Mouse (Mus musculus): ENCODE results near the gene Nfkb2. TPM values are rescaled to one million over a fixed set of nuclear protein-coding genes. Genes with fewer than 3 reads are reported as not detected.

Gene Nfkb2
- polyA plus RNA-seq (2014; fragmentation: Nextera tagmentation; extraction: Ambion mirVana) = 6.3 and 8.9 TPM in 2 replicates

DNA sequence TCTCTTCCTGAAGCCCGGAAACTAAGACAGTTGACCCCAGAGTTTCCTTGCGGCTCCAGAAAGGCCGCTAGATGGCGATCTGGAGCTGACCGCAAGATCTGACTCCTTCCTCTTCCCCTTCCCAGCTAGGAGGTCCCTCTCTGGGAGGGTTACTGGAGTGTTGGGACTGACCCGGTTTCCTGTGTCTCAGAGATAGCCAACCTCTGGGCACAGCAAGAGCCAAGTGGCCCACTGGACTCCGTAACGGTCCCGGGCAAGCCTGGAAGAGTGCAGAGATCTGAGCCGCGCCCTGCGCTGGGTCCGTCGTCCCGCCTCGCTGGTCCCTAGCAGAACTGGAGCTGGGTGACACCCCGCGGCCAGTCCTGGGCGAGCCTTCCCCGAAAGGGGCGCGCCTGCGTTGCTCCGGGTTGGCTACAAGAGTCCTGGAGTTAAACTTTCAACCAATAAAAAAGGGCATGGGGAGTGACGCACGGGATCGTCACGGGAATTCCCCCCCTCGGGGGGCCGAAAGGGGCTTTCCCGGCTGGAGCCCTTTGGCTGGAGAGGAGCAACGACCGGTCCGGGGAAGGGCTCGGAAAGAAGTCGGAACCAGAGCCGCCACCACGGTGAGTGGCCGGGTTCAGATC lies at the start of gene Nfkb2:
Nfkb2 (plus strand) TSS at position 105 of the 626 bp plus-strand sequence.
- H3K9ac ChIP-seq (ENCODE audit: low read depth, low read length) = peak within 1 kb of the TSS; percentile 63
- peak within 1 kb of the TSS; percentile 98 for H3K4me2 ChIP-seq (replicated peaks; ENCODE audit: low read depth, low read length)
- peaks cover 14% of the 10 kb centered on the region for H3K4me1 ChIP-seq (ENCODE audit: control insufficient read depth, insufficient read depth, low read length)
- peak; percentile 89 for ATAC-seq (ENCODE audit: low FRiP score, low TSS enrichment)
- no peaks in the 10 kb centered on the region; the same call in 1 of the 2 replicates for H3K36me3 ChIP-seq (ENCODE audit: control insufficient read depth, insufficient read depth, low read length)
- H3K27ac ChIP-seq (ENCODE audit: low read depth, low read length) = peak within 1 kb of the TSS; percentile 82
- WGBS = under 1% methylated on average over 39 of the region's 39 CpGs
- H3K4me3 ChIP-seq (ENCODE audit: low read length) = peak within 1 kb of the TSS; percentile 73
- H3K9me3 ChIP-seq (ENCODE audit: control insufficient read depth, low read length) = no peaks in the 10 kb centered on the region
- peaks cover 8% of the 10 kb centered on the region for H3K27me3 ChIP-seq (ENCODE audit: control insufficient read depth, insufficient read depth, low read length)

DNA sequence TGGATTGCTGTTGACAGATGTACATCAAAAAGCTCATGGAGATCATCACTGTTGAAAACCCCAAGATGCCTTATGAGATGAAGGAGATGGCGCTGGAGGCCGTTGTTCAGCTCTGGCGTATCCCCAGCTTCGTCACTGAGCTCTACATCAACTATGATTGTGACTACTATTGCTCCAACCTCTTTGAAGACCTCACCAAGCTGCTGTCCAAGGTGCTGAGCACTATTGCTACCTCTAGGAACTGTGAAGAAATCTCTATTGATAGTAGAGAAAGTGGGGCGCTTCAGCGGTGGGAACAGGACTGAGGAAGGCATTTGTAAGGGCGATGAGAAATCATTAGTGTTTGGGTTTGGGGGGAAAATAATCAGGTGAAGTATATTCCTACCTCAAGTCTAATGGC lies 39.4 kb upstream of the Nfkb2 start:
- Histone ChIP-seq H3K27me3 (ENCODE audit: control insufficient read depth, insufficient read depth, low read length) (no peaks in the 10 kb centered on the region), H3K36me3 (ENCODE audit: control insufficient read depth, insufficient read depth, low read length) (peaks cover 96% of the 10 kb centered on the region), H3K4me1 (ENCODE audit: control insufficient read depth, insufficient read depth, low read length) (no peaks in the 10 kb centered on the region), H3K4me3 (ENCODE audit: low read length) (no peak overlapping the region), H3K9ac (ENCODE audit: low read depth, low read length) (no peak overlapping the region), H3K4me2 (replicated peaks; ENCODE audit: low read depth, low read length) (no peak overlapping the region), H3K27ac (ENCODE audit: low read depth, low read length) (no peak overlapping the region), H3K9me3 (ENCODE audit: control insufficient read depth, low read length) (no peaks in the 10 kb centered on the region)
- no peak for ATAC-seq (ENCODE audit: low FRiP score, low TSS enrichment)
- WGBS = 93% methylated on average over 7 of the region's 7 CpGs

DNA sequence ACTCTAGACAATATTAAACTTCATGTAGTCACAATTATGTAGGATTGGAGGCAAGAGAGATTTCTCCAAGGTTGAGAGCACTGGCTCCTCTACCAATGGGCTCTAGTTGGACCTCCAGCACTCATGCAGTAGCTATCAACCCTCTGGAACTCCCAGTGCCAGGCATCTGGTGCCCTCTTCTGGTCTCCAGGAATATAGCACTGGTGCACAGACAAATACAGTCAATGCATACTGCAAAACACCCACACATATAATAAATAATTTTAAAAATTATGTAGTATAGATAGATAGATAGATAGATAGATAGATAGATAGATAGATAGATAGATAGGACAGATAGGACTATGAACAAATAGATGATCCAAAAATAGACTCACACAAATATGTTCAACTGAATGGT lies 28.8 kb upstream of the Nfkb2 start:
- Histone ChIP-seq H3K27ac (ENCODE audit: low read depth, low read length) (no peak overlapping the region), H3K36me3 (ENCODE audit: control insufficient read depth, insufficient read depth, low read length) (peaks cover 63% of the 10 kb centered on the region), H3K9ac (ENCODE audit: low read depth, low read length) (no peak overlapping the region), H3K9me3 (ENCODE audit: control insufficient read depth, low read length) (no peaks in the 10 kb centered on the region), H3K4me2 (replicated peaks; ENCODE audit: low read depth, low read length) (no peak overlapping the region), H3K4me3 (ENCODE audit: low read length) (no peak overlapping the region), H3K27me3 (ENCODE audit: control insufficient read depth, insufficient read depth, low read length) (no peaks in the 10 kb centered on the region), H3K4me1 (ENCODE audit: control insufficient read depth, insufficient read depth, low read length) (no peaks in the 10 kb centered on the region)
- no peak for ATAC-seq (ENCODE audit: low FRiP score, low TSS enrichment)

DNA sequence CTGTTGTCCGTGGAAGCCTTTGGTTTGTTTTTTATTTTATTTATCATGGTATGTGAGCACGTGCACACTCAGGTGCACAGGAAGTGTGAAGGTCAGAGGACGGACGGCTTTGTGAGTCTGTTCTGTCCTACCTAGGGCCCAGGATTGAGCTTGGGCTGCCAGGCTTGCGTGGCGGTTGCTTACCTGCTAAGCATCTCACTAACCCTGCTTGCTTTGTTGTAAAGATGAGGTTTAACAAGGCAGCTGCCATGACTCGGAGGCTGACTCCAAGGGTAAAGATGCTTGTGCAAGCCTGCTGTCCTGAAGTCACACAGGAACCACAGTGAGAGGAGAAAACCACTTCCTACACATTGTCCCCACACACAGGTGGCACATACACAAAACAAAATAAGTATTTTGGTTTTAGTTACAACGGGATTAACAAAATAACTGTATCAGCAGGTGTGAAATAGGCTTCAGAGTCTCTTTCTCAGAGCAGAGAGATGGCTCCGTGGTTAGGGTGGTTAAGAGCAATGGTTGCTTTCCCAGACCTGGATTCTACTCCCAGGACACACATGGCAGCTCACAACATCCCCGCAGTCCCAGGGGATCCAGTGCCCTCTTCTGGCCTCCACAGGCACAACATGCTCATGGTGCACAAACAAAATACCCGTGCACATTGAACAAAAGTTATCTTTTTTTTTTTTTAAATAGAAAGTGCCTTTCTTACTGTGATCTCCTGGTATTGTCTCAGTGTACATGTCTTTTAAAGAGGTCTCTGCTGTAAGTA lies 21.9 kb upstream of the Nfkb2 start:
- Histone ChIP-seq H3K4me2 (replicated peaks; ENCODE audit: low read depth, low read length) (no peak overlapping the region), H3K27ac (ENCODE audit: low read depth, low read length) (no peak overlapping the region)

DNA sequence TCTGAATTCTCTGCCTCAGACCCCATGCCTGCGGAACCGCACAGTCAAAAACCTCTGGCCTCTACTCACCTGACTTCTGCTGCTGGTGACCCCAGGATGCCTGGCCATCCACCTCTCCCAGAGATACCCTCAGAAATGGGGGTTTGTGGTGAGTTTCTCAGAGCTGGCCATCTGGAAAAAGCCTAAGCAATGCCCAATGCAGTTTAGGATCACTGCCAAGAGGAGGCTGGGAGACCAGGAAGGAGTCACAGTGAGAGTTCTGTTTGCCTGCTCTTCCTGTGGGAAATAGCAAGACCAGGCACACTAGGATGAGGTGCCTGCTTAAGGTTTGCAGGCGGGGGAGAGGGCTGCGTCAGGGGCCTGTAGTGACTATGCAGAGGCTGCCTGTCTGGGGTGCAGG lies 19.4 kb upstream of the Nfkb2 start:
- Histone ChIP-seq H3K9ac (ENCODE audit: low read depth, low read length) (no peak overlapping the region), H3K27me3 (ENCODE audit: control insufficient read depth, insufficient read depth, low read length) (no peaks in the 10 kb centered on the region), H3K4me3 (ENCODE audit: low read length) (no peak overlapping the region), H3K36me3 (ENCODE audit: control insufficient read depth, insufficient read depth, low read length) (peaks cover 66% of the 10 kb centered on the region), H3K27ac (ENCODE audit: low read depth, low read length) (no peak overlapping the region), H3K4me1 (ENCODE audit: control insufficient read depth, insufficient read depth, low read length) (no peaks in the 10 kb centered on the region), H3K9me3 (ENCODE audit: control insufficient read depth, low read length) (no peaks in the 10 kb centered on the region), H3K4me2 (replicated peaks; ENCODE audit: low read depth, low read length) (no peak overlapping the region)
- ATAC-seq (ENCODE audit: low FRiP score, low TSS enrichment) = no peak
- 97% methylated on average over 4 of the region's 4 CpGs for WGBS

More for the DNA sequence above, 21.9 kb upstream of the Nfkb2 start:
- Histone ChIP-seq H3K9me3 (ENCODE audit: control insufficient read depth, low read length) (no peaks in the 10 kb centered on the region), H3K4me1 (ENCODE audit: control insufficient read depth, insufficient read depth, low read length) (no peaks in the 10 kb centered on the region), H3K36me3 (ENCODE audit: control insufficient read depth, insufficient read depth, low read length) (peaks cover 82% of the 10 kb centered on the region), H3K9ac (ENCODE audit: low read depth, low read length) (no peak overlapping the region), H3K27me3 (ENCODE audit: control insufficient read depth, insufficient read depth, low read length) (no peaks in the 10 kb centered on the region), H3K4me3 (ENCODE audit: low read length) (no peak overlapping the region)
- WGBS = 90% methylated on average over 11 of the region's 11 CpGs
- no peak for ATAC-seq (ENCODE audit: low FRiP score, low TSS enrichment)

DNA sequence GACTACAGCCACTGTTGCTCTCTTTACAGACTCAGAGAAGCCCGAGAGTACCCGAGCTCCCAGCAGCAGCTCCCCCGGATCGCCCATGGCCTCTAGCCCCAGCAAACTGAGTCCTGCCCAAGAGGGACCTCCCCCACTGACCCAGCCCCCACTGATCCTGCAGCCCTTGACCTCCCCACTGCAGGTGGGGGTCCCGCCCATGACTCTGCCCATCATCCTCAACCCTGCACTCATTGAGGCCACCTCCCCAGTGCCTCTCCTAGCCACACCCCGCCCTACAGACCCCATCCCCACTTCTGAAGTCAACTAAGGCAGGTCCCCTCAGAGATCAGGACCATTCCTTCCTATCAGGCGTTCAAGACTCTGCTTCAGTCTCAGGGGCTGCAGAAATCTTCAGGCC lies 18.5 kb upstream of the Nfkb2 start:
- WGBS = 73% methylated on average over 7 of the region's 7 CpGs
- H3K4me3 ChIP-seq (ENCODE audit: low read length) = no peak overlapping the region
- H3K4me2 ChIP-seq (replicated peaks; ENCODE audit: low read depth, low read length) = no peak overlapping the region
- H3K9ac ChIP-seq (ENCODE audit: low read depth, low read length) = no peak overlapping the region
- no peaks in the 10 kb centered on the region for H3K4me1 ChIP-seq (ENCODE audit: control insufficient read depth, insufficient read depth, low read length)
- H3K9me3 ChIP-seq (ENCODE audit: control insufficient read depth, low read length) = no peaks in the 10 kb centered on the region
- no peak for ATAC-seq (ENCODE audit: low FRiP score, low TSS enrichment)
- H3K36me3 ChIP-seq (ENCODE audit: control insufficient read depth, insufficient read depth, low read length) = peaks cover 56% of the 10 kb centered on the region
- no peak overlapping the region for H3K27ac ChIP-seq (ENCODE audit: low read depth, low read length)
- H3K27me3 ChIP-seq (ENCODE audit: control insufficient read depth, insufficient read depth, low read length) = no peaks in the 10 kb centered on the region

DNA sequence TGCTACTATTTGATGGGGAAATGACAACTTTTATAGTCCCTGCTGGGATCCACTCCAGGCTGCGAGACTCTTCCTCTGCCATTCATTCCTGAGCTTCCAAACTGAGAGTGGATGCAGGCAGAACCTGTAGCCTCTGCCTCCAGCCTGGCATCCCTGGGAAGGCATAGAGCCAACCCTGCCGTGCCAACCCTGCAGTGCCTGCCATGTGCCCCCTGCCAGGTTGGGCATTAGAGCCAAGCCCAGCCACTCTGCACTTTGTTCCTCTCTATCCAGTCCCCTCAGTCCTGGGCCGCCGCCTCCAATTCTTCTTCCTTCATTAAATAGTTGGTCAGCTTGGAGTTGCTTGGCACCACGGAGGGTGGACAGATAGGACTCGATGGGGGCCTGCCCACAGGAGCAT lies 18.1 kb upstream of the Nfkb2 start:
- H3K27ac ChIP-seq (ENCODE audit: low read depth, low read length) = no peak overlapping the region
- no peaks in the 10 kb centered on the region for H3K4me1 ChIP-seq (ENCODE audit: control insufficient read depth, insufficient read depth, low read length)
- WGBS = 93% methylated on average over 6 of the region's 6 CpGs
- no peaks in the 10 kb centered on the region for H3K27me3 ChIP-seq (ENCODE audit: control insufficient read depth, insufficient read depth, low read length)
- ATAC-seq (ENCODE audit: low FRiP score, low TSS enrichment) = no peak
- H3K9me3 ChIP-seq (ENCODE audit: control insufficient read depth, low read length) = no peaks in the 10 kb centered on the region
- no peak overlapping the region for H3K9ac ChIP-seq (ENCODE audit: low read depth, low read length)
- no peak overlapping the region for H3K4me2 ChIP-seq (replicated peaks; ENCODE audit: low read depth, low read length)
- peaks cover 52% of the 10 kb centered on the region for H3K36me3 ChIP-seq (ENCODE audit: control insufficient read depth, insufficient read depth, low read length)
- H3K4me3 ChIP-seq (ENCODE audit: low read length) = no peak overlapping the region

DNA sequence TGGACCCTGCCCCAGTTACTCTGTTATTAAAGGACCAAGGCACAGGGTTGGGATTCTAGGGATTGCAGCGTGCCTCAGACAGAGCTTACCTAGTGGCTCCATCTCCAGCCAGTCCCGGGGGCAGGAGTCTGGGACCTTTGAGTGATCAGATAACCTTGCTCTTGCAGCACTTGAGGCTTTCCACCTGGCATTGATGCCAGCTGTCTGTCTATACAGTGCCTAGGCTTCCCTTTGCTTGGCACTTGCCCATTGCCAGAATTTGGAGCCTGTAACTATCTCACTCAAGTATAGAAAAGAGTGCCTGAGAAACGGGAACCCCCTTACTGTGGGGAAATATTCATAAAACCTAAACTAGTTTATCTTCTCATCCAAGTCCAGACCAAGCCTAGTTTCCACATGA lies 17.2 kb upstream of the Nfkb2 start:
- no peak overlapping the region for H3K4me2 ChIP-seq (replicated peaks; ENCODE audit: low read depth, low read length)
- H3K27ac ChIP-seq (ENCODE audit: low read depth, low read length) = no peak overlapping the region
- ATAC-seq (ENCODE audit: low FRiP score, low TSS enrichment) = no peak
- peaks cover 45% of the 10 kb centered on the region for H3K36me3 ChIP-seq (ENCODE audit: control insufficient read depth, insufficient read depth, low read length)
- no peaks in the 10 kb centered on the region for H3K27me3 ChIP-seq (ENCODE audit: control insufficient read depth, insufficient read depth, low read length)
- no peaks in the 10 kb centered on the region for H3K9me3 ChIP-seq (ENCODE audit: control insufficient read depth, low read length)
- H3K9ac ChIP-seq (ENCODE audit: low read depth, low read length) = no peak overlapping the region
- no peak overlapping the region for H3K4me3 ChIP-seq (ENCODE audit: low read length)
- H3K4me1 ChIP-seq (ENCODE audit: control insufficient read depth, insufficient read depth, low read length) = no peaks in the 10 kb centered on the region
- WGBS = 82% methylated on average over 3 of the region's 3 CpGs

DNA sequence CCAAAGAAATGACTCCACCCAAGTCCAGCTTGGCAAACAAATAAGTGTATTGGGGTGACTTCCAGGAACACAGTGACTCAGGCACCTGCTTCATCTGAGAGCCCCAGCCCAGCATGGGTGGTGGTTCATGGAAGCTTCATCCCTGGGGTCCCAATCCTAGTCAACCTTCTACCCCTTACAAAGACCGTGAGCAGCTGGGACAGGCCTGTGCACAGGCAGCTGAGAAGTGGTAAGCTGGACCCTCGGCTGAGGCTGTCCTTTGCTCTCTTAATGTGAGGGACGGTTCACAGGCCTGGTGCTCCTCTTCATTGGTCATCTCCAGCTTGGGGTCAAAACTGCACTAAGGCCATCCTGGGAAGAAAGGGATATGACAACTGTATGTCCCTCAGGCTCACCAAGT lies 16.6 kb upstream of the Nfkb2 start:
- Histone ChIP-seq H3K4me3 (ENCODE audit: low read length) (no peak overlapping the region), H3K36me3 (ENCODE audit: control insufficient read depth, insufficient read depth, low read length) (peaks cover 38% of the 10 kb centered on the region), H3K4me1 (ENCODE audit: control insufficient read depth, insufficient read depth, low read length) (no peaks in the 10 kb centered on the region), H3K4me2 (replicated peaks; ENCODE audit: low read depth, low read length) (no peak overlapping the region), H3K27me3 (ENCODE audit: control insufficient read depth, insufficient read depth, low read length) (no peaks in the 10 kb centered on the region), H3K9ac (ENCODE audit: low read depth, low read length) (no peak overlapping the region), H3K27ac (ENCODE audit: low read depth, low read length) (no peak overlapping the region), H3K9me3 (ENCODE audit: control insufficient read depth, low read length) (no peaks in the 10 kb centered on the region)
- no peak for ATAC-seq (ENCODE audit: low FRiP score, low TSS enrichment)
- 92% methylated on average over 3 of the region's 3 CpGs for WGBS
